9 mouse cellular contexts compared by ENCODE assay signal in genomic region chr14:13236929-13237328, GRCm38 (mm10). TPM values are rescaled to one million over a fixed set of nuclear protein-coding genes. Genes with fewer than 3 reads are reported as not detected.
A peak's percentile ranks its signal among the peaks of the same experiment; 100 is the strongest.
DNase-seq lines count a peak whose midpoint lies in the region; ATAC-seq and TF ChIP-seq lines count a peak whose summit lies in the region.
"Had no signal": no experiment of that assay in that cellular context is flagged by ENCODE, and none has a peak within 500 bp of the region (broad histone marks: within the 10 kb centered on the region; RNA-seq: fewer than 3 reads in every experiment).

No protein-coding gene starts in this region.

- no peaks in the 10 kb centered on the region for H3K27me3 ChIP-seq in kidney, adult 2 months (replicated peaks; ENCODE audit: control insufficient read depth, insufficient read depth, low read length)
- no peaks in the 10 kb centered on the region for H3K27me3 ChIP-seq in kidney, embryonic 16.5 days (ENCODE audit: insufficient read depth, low read length)
- H3K27me3 ChIP-seq in thymus, adult 2 months (ENCODE audit: control insufficient read depth, insufficient read depth, low read length) = no peaks in the 10 kb centered on the region

- WGBS in kidney, adult 2 months = 7% methylated on average over 1 of the region's 1 CpGs
- WGBS in kidney, embryonic 16.5 days = 3% methylated on average over 1 of the region's 1 CpGs
- 8% methylated on average over 1 of the region's 1 CpGs for WGBS in thymus, adult 2 months

- TF ChIP-seq CTCF in kidney, adult 2 months (conservative IDR thresholded peaks at IDR 0.05; ENCODE audit: insufficient read depth, insufficient read length, low read depth, low read length) = no peak
- TF ChIP-seq CTCF in thymus, adult 2 months (IDR thresholded peaks at IDR 0.05; ENCODE audit: borderline replicate concordance, control insufficient read depth, extremely low read depth, insufficient read depth, low read length, poor library complexity) = no peak

- no peak overlapping the region for H3K4me2 ChIP-seq in kidney, embryonic 16.5 days (replicated peaks; ENCODE audit: low read depth, low read length)

- no peak overlapping the region for H3K27ac ChIP-seq in kidney, adult 2 months (ENCODE audit: insufficient read depth, low read depth, low read length)
- no peak overlapping the region for H3K27ac ChIP-seq in kidney, embryonic 16.5 days (ENCODE audit: low read length)
- no peak overlapping the region for H3K27ac ChIP-seq in thymus, adult 2 months (ENCODE audit: control insufficient read depth, insufficient read depth, low read length)

- DNase-seq in kidney, adult 2 months = peak; percentile 21
- DNase-seq in thymus, adult 2 months = peak; percentile 1
- no peak for DNase-seq in thymus, postnatal 25 days
- peak; percentile 56 to 79 for DNase-seq in cerebellum, postnatal 10 days
- peak; percentile 37 to 62 for DNase-seq in left cerebral cortex, postnatal 14 days (ENCODE audit: low spot score in 2 of 2)
- no peak for DNase-seq in thymus, postnatal 10 days (ENCODE audit: low spot score in 2 of 2)
- DNase-seq in testis, postnatal 10 days (ENCODE audit: low spot score) = no peak

- no peak for ATAC-seq in kidney, embryonic 16.5 days (ENCODE audit: low FRiP score, low TSS enrichment)

- H3K9me3 ChIP-seq in kidney, embryonic 16.5 days (ENCODE audit: low read length) = no peaks in the 10 kb centered on the region

- no peak for TF ChIP-seq POLR2A in kidney, adult 2 months (IDR thresholded peaks at IDR 0.05; ENCODE audit: low read depth, low read length)
- no peak for TF ChIP-seq POLR2A in thymus, adult 2 months (IDR thresholded peaks at IDR 0.05; ENCODE audit: control insufficient read depth, extremely low read depth, insufficient read depth, low read length, poor library complexity)

- H3K4me1 ChIP-seq in kidney, adult 2 months (ENCODE audit: control insufficient read depth, insufficient read depth, low read length) = no peaks in the 10 kb centered on the region
- H3K4me1 ChIP-seq in kidney, embryonic 16.5 days (ENCODE audit: insufficient read depth, low read length) = no peaks in the 10 kb centered on the region
- no peaks in the 10 kb centered on the region for H3K4me1 ChIP-seq in thymus, adult 2 months (replicated peaks; ENCODE audit: control insufficient read depth, insufficient read depth, low read length)

- H3K36me3 ChIP-seq in kidney, adult 2 months (ENCODE audit: control insufficient read depth, insufficient read depth, low read length) = no peaks in the 10 kb centered on the region
- no peaks in the 10 kb centered on the region for H3K36me3 ChIP-seq in kidney, embryonic 16.5 days (ENCODE audit: insufficient read depth, low read length)
- no peaks in the 10 kb centered on the region for H3K36me3 ChIP-seq in thymus, adult 2 months (ENCODE audit: control insufficient read depth, insufficient read depth, low read length)

- intact Hi-C loops in left cerebral cortex, postnatal 14 days (cut with DNase I) = loop anchor here (5.0 kb wide), 2 partner anchors 615 to 660 kb away; no protein-coding TSS in a partner anchor

- no peak overlapping the region for H3K9ac ChIP-seq in kidney, embryonic 16.5 days (replicated peaks; ENCODE audit: low read length)

- no peak overlapping the region for H3K4me3 ChIP-seq in kidney, adult 2 months (ENCODE audit: insufficient read depth, low read depth, low read length)
- H3K4me3 ChIP-seq in kidney, embryonic 16.5 days (ENCODE audit: low read length) = no peak overlapping the region
- H3K4me3 ChIP-seq in thymus, adult 2 months (ENCODE audit: control insufficient read depth, insufficient read depth, low read length) = no peak overlapping the region

RNA-seq across cellular contexts. Expression of gene Synpr, which starts 47.7 kb away (rescaled TPM):
- not detected in 2 replicates for polyA plus RNA-seq in kidney, adult 2 months (2012; rRNA removed)
- 1.2 and 1.6 TPM in 2 replicates for polyA plus RNA-seq in kidney, embryonic 16.5 days (2015; fragmentation: Nextera tagmentation; extraction: Ambion mirVana)
- polyA plus RNA-seq in thymus, adult 2 months (2012; rRNA removed) = 0.08 and 3.6 TPM in 2 replicates
- 100 to 1,000 TPM; 129 to 151 TPM for total RNA-seq in left cerebral cortex, postnatal 14 days (2021)
- polyA plus RNA-seq: spleen, adult 2 months had no signal

Comparison
In these comparisons a context has a peak if more than half of its experiments do, and no peak if none do; other contexts are left out.
1. DNase-seq: peak in kidney, adult 2 months (single experiment), thymus, adult 2 months (single experiment), cerebellum, postnatal 10 days (2 of 2) and left cerebral cortex, postnatal 14 days (2 of 2); none in thymus, postnatal 25 days (single experiment), thymus, postnatal 10 days (0 of 2) and testis, postnatal 10 days (single experiment).